Mouse (Mus musculus) right cerebral cortex, postnatal 14 days (tissue): ENCODE measurements around the gene Lrp4.

ENCODE experiments used
- DNase-seq: peaks from one replicate; pipeline ENCODE4 v3.0.0; 2022

Gene Lrp4

DNA sequence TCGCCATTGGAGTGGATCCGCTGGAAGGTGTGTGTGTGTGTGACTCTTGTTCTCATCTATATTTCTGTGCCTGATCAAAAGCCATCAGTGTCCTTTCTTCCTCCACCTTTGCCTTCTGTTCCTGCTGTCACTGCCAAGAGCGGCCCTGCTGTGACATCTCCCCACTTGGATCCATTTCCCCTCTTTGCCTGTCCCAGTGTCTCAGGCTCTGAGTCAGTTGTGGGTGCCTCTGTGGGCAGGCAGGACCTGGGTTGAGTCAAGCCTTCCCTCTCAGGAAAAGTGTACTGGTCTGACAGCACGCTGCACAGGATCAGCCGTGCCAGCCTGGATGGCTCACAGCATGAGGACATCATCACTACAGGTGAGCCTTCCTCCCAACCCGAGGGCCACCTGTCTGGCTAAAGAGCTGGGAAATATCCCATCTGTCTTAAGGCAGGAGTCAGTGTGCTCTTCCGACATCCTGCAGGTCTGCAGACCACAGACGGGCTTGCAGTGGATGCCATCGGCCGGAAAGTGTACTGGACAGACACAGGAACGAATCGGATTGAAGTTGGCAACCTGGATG is 34.8 kb downstream of the Lrp4 start:
- DNase-seq, result no peak

DNA sequence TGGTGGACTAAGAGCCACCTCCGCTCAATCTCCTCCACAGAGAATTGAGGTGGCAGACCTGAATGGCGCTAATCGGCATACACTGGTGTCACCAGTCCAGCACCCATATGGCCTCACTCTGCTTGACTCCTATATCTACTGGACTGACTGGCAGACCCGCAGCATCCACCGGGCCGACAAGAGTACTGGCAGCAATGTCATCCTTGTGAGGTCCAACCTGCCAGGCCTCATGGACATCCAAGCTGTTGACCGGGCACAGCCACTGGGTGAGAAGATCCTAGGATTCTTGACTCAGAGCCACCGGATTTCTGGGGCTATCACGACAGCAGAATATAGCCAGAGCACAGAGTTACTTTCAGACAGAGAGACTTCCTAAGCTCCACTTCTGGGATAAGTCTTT is 36.7 kb downstream of the Lrp4 start:
- no peak for DNase-seq

DNA sequence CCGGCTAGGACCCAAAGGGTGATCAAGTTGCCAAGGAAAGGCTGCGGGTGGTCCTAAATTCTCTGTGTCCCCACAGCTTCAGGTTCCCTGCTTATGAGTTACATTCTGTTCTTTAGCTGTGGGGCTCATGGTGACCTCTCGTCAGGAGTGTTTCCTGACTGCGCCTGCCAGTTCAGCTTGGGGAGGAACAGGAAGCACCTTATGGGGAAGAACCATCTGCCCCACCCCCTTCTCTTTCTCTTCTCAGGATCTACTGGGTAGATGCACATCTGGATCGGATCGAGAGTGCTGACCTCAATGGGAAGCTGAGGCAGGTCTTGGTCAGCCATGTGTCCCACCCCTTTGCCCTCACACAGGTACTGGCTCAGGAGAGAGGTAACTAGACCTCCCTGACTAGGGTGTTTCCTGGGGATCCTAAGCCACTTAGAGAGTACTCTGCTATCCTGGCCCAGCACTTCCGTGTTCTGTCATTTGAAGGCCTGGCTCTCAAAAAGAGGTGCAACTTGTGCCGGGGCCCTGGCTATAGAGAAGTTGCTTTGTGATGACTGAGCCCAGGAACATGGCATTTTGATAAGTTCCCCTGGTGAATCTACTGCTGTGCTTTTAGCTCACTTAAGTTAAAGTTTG is 40.9 kb downstream of the Lrp4 start:
- DNase-seq, result no peak

DNA sequence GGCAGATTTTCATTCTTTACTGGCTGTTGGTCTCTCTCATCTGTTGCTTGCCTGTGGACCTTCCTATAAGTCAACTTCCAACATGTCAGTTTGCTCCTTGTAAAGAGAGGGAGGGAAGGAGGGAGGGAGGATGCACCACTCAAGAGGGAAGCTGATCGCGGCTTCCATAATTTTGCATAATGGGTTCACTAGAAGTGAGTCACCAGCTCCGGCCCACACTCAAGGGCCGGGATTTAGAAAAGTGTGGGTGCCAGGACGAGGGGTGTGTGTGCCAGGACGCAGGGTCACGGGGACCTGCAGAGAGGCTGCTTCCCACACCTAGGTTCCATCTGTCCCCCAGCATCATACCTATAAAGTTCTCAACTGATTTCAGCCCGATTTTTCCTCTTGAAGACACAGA is 50.8 kb downstream of the Lrp4 start:
- no peak for DNase-seq

DNA sequence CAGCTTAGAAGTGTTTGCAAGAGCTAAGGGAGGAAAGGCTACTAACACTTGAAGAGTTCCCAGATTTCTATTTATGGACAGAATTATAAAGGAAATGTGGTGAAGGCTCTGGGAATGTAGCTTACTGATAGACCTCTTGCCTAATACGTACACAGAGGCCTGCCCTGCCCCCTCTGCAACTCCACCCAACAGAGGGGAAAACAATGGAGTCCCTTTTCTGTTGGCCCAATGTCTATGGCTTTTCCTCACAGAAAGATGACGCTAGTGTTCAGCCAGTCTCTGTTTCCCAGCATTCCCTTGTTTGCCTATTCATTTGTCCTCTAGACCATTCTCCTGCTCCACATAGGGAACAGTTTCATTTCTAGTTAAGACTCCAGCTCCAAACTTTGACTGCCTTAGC is 59.9 kb downstream of the Lrp4 start:
- no peak for DNase-seq

DNA sequence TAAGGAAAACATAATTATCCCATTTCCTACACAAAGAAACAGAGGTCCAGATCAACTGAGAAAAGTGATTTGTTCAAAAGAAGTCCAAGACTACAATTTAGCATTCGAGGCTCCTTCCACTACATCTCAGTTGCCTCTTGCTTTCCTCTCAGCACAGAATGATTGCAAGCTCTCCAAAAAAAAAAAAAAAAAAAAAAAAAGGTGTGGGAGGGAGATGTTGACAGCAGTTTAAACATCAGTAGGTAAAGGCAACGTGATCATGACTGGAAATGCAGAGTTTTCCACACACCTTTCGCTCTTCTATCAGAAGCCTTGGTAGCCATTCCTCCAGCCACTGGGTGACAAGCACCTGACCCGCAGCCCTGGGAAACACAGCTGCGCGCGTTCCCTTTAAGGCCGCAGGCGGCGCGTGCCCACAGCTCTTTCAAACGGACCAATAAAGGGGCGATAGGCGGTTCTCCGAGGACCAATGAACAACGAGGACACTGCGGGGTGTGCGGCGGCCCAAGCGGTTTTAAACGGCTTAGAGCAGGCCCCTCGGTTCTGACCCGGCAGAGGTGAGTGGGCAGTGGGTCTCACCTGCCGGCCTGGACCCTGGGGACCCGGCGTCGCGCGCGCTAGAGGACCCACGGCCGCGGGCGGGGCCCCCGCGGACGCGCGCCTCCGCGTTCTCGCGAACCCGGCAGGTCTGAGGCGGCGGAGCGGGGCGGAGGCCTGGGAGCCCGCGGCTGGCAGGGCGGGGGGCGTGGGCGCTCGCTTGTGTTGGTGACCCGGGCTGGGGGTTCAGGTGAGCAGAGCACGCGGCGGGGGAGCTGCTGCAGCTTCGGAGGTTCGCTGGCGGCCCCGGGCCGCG is 69.2 kb downstream of the Lrp4 start, which contains the start of gene Ckap5:
Gene Ckap5 (plus strand): TSS at position 469 of the 853 bp plus-strand sequence.
- DNase-seq, result peak; percentile 93

DNA sequence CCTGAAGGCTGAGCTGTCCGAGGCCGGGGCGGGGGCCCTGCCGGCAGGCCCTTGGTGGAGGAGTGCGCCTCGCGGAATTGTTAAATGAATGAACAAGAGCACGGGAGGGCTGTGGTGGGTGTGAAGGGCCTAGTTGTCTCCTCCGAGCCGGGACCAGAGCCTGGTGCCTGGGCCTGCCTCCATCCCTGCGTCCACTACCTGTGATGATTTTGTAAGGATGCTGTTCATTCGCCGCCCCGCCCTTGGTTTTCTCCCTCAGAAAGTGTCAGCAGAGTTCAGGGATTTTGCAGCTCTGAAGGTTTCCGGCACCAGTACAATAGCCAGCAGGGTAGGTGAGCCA is 69.8 kb downstream of the Lrp4 start:
- peak; percentile 26 for DNase-seq

DNA sequence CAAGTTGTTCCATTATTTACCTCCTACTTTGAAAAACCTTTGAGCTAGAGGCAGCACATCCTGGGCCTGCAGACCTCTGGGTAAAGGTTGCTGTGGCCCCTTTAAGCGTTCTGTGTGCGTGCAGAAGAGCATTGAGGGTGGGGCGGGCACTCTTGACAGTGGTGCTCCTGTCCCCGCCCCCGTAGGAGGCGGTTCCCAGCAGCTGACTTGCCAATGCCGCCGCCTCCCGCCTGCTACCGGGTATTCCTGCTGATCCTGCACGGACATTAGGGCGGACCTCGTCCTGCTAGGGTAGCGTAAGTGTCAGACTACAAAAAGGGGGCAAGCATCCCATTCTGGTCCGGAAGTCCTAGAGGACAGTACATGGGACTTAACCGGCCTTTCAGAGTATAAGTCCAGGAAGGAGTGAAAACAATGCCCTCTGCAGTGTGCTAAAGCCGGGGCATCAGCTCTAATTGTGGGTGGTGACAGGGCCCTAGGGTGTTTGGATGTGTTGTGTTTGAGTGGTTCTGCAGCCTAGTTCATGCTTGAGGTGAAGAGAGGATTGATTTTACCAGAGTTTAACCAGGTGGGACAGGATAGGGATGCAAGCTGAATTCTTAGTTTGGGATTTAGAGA is 80.4 kb downstream of the Lrp4 start:
- peak; percentile 59 for DNase-seq
